Mouse (Mus musculus): ENCODE measurements at regions not wholly inside any gene's neighbourhood (a gene's known extent, or its start where the extent isn't known, plus 50 kb on each side); places are given as distances from the start of the nearest gene placed in this dataset.

DNA sequence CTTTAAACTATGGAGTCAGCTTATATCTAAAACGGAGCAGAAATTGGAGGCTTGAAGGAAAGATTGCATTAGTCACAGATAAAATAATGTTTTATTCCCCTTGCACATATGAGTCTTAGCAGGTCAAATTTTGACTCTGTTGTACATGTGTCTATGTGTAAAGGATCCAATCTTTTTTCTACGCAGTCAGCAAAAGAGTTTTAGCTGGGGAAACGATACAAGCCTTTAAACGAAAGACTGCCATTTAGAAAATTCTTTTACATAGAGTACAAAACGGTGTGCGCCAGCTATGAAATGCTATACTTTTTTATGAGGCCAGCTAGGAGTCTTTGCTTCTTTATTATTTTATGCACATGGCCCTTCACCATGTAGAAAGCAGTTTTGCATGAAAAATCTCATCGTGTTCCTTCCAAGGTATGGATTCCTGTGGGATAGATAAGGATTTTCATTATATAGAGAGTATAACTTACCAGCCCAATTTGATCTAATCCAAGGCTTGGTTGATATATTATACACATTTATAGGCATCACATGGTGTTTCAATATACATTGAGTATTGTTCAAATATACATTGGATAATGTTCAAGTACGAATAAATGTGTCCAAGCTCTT, 116.0 kb upstream of the Thumpd2 start:
- no peak for DNase-seq

DNA sequence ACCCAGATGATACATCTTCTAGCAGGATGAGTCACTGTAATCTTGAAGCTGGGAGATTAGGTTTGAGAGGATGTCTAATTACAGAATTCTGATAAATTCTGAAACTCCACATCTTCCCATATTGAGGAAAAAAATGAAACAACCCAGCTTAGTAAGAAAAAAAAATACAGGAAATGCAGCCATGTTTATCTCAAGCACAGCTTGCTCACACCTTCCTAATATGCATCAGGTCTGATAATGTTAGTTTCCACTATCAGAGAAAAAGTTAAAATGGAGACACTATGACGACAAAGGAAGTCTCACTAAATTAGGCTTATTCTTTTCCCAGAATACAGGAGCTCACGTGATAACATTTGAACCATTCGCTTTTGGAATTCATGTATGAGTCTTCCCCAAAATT, 111.4 kb upstream of the Thumpd2 start:
- no peak for DNase-seq

DNA sequence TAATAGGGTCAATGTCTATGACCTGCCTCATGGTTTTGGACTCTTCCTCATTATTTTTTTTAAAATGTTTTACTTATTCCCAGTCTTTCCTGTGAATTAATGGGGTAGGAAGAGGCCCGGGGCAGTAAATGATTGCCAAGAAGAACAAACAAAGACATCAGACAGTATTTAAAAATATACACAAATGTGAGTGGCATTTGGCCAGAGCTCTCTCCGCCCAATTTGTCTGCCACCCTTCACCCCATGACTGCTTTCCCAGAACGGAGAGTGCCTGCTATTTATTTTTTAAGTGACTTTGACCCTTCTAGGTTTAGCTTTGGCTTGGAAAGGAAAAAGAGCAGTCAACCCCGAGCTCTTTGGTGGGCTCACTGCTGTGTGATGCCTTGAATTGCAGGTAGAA, 111.0 kb upstream of the Thumpd2 start:
- DNase-seq, result peak; percentile 8

DNA sequence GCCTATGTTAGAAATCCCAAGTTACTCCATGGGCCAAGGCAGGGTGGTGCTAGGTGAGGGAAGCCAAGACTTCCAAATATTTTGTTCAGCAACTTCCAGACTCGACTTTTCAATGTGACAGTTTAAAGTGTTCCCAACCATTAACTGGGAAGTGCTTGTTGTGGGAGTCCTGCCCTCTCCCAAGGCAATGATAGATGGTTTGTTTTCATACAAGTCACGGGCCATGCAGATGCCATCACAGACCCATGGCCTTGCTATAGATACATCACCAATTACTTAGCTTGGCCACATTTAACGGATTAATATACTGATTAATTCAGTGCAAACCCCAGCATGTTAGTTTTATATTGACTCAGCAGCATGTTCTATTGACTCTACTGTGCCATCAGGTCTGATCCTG, 108.1 kb upstream of the Thumpd2 start:
- DNase-seq, result no peak

DNA sequence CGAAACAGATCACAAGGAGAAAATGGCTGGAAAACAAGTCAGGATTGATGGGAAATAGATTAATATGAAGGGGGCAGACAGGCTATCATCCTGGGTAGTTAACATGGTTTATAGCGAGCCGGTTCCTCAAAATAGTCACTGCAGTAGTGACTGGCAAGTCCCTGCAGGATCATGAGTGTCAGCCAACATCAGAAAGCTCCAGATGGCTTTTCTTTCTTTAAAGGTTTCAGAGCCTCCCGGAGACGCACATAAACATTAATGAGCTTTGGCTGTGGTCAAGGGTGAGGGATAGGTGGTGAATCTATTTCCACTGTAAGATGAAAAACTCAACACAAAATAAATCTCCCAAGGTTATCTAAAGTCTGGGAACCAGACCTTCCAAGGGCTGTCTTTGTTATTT, 104.2 kb upstream of the Thumpd2 start:
- DNase-seq, result no peak

DNA sequence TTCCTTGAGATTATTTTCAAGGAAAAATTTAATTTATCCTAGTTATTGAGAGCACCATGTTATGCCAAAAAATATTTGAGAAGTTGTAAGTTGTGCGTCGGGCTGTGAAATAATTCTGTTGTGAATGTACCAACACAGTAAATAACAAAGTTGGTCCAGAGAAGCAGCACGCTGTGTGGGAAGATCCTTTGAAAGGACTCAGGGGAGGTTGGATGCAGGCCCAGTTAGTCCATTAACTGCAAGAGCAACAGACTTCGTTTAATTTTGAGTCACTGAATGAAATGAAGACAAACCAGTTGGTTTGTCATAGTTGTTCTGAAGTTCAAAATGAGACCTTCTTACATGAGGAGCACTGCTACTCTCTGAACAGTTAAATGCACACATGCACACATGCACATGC, 85.8 kb upstream of the Thumpd2 start:
- no peak for DNase-seq

DNA sequence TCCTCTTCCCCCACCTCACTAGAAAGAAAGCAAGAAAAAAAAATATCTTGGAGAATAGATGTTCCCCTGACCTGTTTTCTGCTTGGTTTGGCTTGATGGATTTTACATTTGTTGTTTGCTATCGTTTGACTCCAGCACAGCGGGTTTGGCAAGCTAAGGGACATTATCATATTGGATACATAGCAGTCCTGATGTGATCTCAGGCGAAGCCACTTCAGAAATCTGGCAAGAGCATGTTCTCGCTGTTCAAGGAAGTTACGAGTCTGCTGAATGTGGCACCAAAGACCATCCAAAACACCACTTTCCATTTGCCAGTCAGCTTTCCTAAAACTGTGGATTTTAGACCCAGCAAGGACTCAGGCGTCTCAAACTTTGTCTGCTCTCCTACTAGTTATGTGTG, 69.8 kb upstream of the Thumpd2 start:
- DNase-seq, result no peak

DNA sequence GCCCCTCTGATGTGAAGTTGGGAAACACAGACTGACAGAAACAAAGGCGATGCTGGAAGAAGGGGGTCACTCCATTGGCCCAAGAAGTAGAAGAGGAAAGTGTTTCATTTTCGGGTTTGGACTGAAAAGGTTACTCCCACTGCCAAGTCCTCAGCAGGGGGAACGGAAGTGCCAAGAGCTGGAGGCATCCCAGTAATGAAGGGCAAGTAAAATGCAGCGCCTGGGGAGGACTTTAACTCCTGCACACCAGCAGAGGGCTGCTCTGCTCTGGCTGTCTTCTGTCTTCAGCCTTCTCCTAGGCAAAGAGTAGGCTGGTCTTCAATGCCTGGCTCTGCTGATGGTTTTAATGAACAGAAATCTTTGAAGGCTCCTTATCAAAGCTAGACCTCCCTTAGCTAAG, 68.3 kb upstream of the Thumpd2 start:
- DNase-seq, result peak; percentile 18

All from lung, postnatal 10 days (tissue).